Mouse (Mus musculus) cerebellum, adult 2 months (tissue): ENCODE results near the gene Car5a.

Source experiments
- CTCF ChIP-seq: fragments of 200-500 bp; IDR thresholded peaks from 2 replicates; pipeline ENCODE4 v1.5.1; 2011; ENCODE audit warnings: low read depth, mild to moderate bottlenecking, control low read depth, low read length, moderate library complexity, borderline replicate concordance; ENCODE audit not compliant: insufficient read depth
- POLR2A ChIP-seq: fragments of 200-500 bp; IDR thresholded peaks from 2 replicates; pipeline ENCODE4 v1.6.1; 2011; ENCODE audit warnings: low read length, control low read depth, borderline replicate concordance; ENCODE audit not compliant: insufficient read depth

- TF ChIP-seq POLR2A, result no peak
- TF ChIP-seq CTCF, result no peak
Measured at GRCm38 (mm10) chr8:121946351-121946750, 1.6 kb upstream of the Car5a start.
